Mouse (Mus musculus) heart, embryonic 14.5 days (tissue): ENCODE measurements at regions not wholly inside any gene's neighbourhood (a gene's known extent, or its start where the extent isn't known, plus 50 kb on each side); places are given as distances from the start of the nearest gene placed in this dataset.

Source experiments
- ATAC-seq: fragments of 200-750 bp; cut with Nextera tagmentation; 2 replicates; pipeline ENCODE4 v1.8.0; 2017; ENCODE audit warnings: low read depth, moderate TSS enrichment; ENCODE audit not compliant: insufficient number of reproducible peaks, insufficient read depth, low FRiP score
- H3K27ac ChIP-seq, 2 experiments: fragments of 200-500 bp in 1 of 2; fragments of 300-500 bp in 1 of 2; sonication (generic) in 1 of 2; replicated peaks in 1 of 2; 2 replicates each; pipeline ENCODE4 v1.5.1; 2012 to 2014; ENCODE audit warnings: low read depth in 2 of 2, low read length in 2 of 2, control low read depth in 1 of 2, mild to moderate bottlenecking in 1 of 2, mixed read lengths in 1 of 2; ENCODE audit not compliant: control insufficient read depth in 1 of 2, insufficient read depth in 1 of 2
- H3K27me3 ChIP-seq: fragments of 300-500 bp; sonication (generic); 2 replicates; pipeline ENCODE4 v1.6.1; 2014; ENCODE audit warnings: mild to moderate bottlenecking, low read length, control low read depth; ENCODE audit not compliant: control insufficient read depth, insufficient read depth
- H3K36me3 ChIP-seq: fragments of 300-500 bp; sonication (generic); 2 replicates; pipeline ENCODE4 v1.6.1; 2014; ENCODE audit warnings: mild to moderate bottlenecking, control low read depth, low read length, mixed read lengths; ENCODE audit not compliant: control insufficient read depth, insufficient read depth
- H3K4me1 ChIP-seq, 2 experiments: fragments of 200-500 bp in 1 of 2; fragments of 300-500 bp in 1 of 2; sonication (generic) in 1 of 2; 2 replicates each; pipeline ENCODE4 v1.6.1; 2012 to 2014; ENCODE audit warnings: low read length in 2 of 2, control low read depth in 1 of 2, mixed read lengths in 1 of 2; ENCODE audit not compliant: control insufficient read depth in 2 of 2, insufficient read depth in 2 of 2
- H3K4me2 ChIP-seq: fragments of 300-500 bp; sonication (generic); 2 replicates; pipeline ENCODE4 v1.6.1; 2014; ENCODE audit warnings: mild to moderate bottlenecking, low read length
- H3K4me3 ChIP-seq, 2 experiments: fragments of 200-500 bp in 1 of 2; fragments of 300-500 bp in 1 of 2; sonication (generic) in 1 of 2; 2 replicates each; pipeline ENCODE4 v1.5.1; 2012 to 2014; ENCODE audit warnings: low read length in 2 of 2, mild to moderate bottlenecking in 2 of 2, control low read depth in 1 of 2, low read depth in 1 of 2, moderate library complexity in 1 of 2; ENCODE audit not compliant: control insufficient read depth in 1 of 2, insufficient read depth in 1 of 2
- H3K9ac ChIP-seq: fragments of 300-500 bp; sonication (generic); 2 replicates; pipeline ENCODE4 v1.6.1; 2014; ENCODE audit warnings: mild to moderate bottlenecking, low read length
- H3K9me3 ChIP-seq: fragments of 300-500 bp; sonication (generic); 2 replicates; pipeline ENCODE4 v1.6.1; 2016; ENCODE audit warnings: low read length, control low read depth; ENCODE audit not compliant: control insufficient read depth
- WGBS: fragments of 180-500 bp; shearing (Covaris S2); extraction: QIAGEN DNeasy Blood & Tissue Kit; methylation state at CpG from one replicate; pipeline ENCODE4 v1.1.7; 2014; 5-methylcytosine and 5-hydroxymethylcytosine counted together

GRCm38 (mm10) chr16:21362663-21363367, 60.1 kb upstream of the Vps8 start:
- 46% methylated on average over 12 of the region's 12 CpGs for WGBS
- no peak for ATAC-seq

GRCm38 (mm10) chr16:21364885-21365284, 58.0 kb upstream of the Vps8 start:
- 0 out of 2 replicates have a peak, but pooled peaks cover under 1% of the 10 kb centered on the region for H3K27me3 ChIP-seq
- H3K27ac ChIP-seq = no peak overlapping the region; a peak in 1 of 4 replicates
- no peaks in the 10 kb centered on the region for H3K9me3 ChIP-seq
- H3K4me2 ChIP-seq = no peak overlapping the region
- no peak for ATAC-seq
- peaks cover 31 to 41% of the 10 kb centered on the region in 2 experiments for H3K4me1 ChIP-seq
- WGBS = 36% methylated on average over 8 of the region's 8 CpGs
- H3K36me3 ChIP-seq = no peaks in the 10 kb centered on the region
- 0 out of 2 replicates have a peak overlapping the region, but pooled peaks have one; percentile 11 for H3K9ac ChIP-seq
- no peak overlapping the region for H3K4me3 ChIP-seq

More at GRCm38 (mm10) chr16:21362663-21363367, 60.1 kb upstream of the Vps8 start:
- H3K27me3 ChIP-seq = 0 out of 2 replicates have a peak, but pooled peaks cover 2% of the 10 kb centered on the region
- H3K9me3 ChIP-seq = no peaks in the 10 kb centered on the region
- no peak overlapping the region for H3K4me3 ChIP-seq
- no peaks in the 10 kb centered on the region for H3K36me3 ChIP-seq
- no peak overlapping the region for H3K4me2 ChIP-seq
- H3K4me1 ChIP-seq = peaks cover 33 to 47% of the 10 kb centered on the region in 2 experiments
- peak overlapping the region; percentile 28 to 57; a peak in 2 of 4 replicates for H3K27ac ChIP-seq
- H3K9ac ChIP-seq = 0 out of 2 replicates have a peak overlapping the region, but pooled peaks have one; percentile 21

DNA sequence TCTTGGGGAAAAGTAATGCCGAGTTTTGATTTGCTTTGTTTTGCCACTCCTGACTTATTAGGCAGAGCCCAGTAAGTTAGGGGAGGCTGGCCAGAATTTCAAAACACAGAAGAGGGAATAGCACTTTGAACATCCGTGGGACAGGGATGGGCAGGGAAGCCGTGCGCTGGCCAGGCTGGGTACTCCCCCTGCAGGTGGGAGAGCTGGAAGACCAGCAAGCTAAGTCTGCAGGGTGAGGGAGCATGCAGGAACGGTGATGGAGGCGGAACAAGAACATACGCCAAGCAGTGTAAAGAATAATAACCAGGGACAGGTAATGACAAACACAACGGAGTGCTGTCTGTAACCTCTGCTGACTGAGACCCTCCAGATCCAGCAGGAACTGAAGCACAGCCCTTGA, 55.5 kb upstream of the Vps8 start:
- H3K9me3 ChIP-seq = no peaks in the 10 kb centered on the region
- no peaks in the 10 kb centered on the region for H3K36me3 ChIP-seq
- no peaks in the 10 kb centered on the region for H3K27me3 ChIP-seq
- H3K4me2 ChIP-seq = no peak overlapping the region
- no peak for ATAC-seq
- H3K4me3 ChIP-seq = no peak overlapping the region
- peaks cover 36 to 39% of the 10 kb centered on the region in 2 experiments for H3K4me1 ChIP-seq
- no peak overlapping the region for H3K27ac ChIP-seq
- 22% methylated on average over 8 of the region's 8 CpGs for WGBS
- H3K9ac ChIP-seq = no peak overlapping the region

GRCm38 (mm10) chr16:21368821-21369220, 54.1 kb upstream of the Vps8 start:
- H3K4me3 ChIP-seq = no peak overlapping the region
- H3K27ac ChIP-seq = peak overlapping the region in 1 of 2 experiments; percentile 84; a peak in 1 of 4 replicates
- H3K4me2 ChIP-seq = no peak overlapping the region
- no peak overlapping the region for H3K9ac ChIP-seq
- H3K36me3 ChIP-seq = no peaks in the 10 kb centered on the region
- 79% methylated on average over 1 of the region's 1 CpGs for WGBS
- H3K9me3 ChIP-seq = no peaks in the 10 kb centered on the region
- H3K4me1 ChIP-seq = peaks cover 25 to 27% of the 10 kb centered on the region in 2 experiments
- no peak for ATAC-seq
- no peaks in the 10 kb centered on the region for H3K27me3 ChIP-seq

GRCm38 (mm10) chr16:21369569-21370512, 53.1 kb upstream of the Vps8 start:
- 21% methylated on average over 12 of the region's 12 CpGs for WGBS
- Histone ChIP-seq H3K9me3 (no peaks in the 10 kb centered on the region), H3K36me3 (no peaks in the 10 kb centered on the region), H3K4me3 (no peak overlapping the region), H3K27ac (peak overlapping the region; percentile 84 to 90), H3K4me1 (peaks cover 15 to 20% of the 10 kb centered on the region in 2 experiments), H3K27me3 (no peaks in the 10 kb centered on the region), H3K9ac (peak overlapping the region; percentile 30; the same call in 1 of the 2 replicates), H3K4me2 (0 out of 2 replicates have a peak overlapping the region, but pooled peaks have one; percentile 17)
- no peak for ATAC-seq
